Mouse (Mus musculus): ENCODE data around the gene Sugct. TPM values are rescaled to one million over a fixed set of nuclear protein-coding genes. Genes with fewer than 3 reads are reported as not detected.

The Sugct gene
- polyA plus RNA-seq, 1 experiment from 2014 or later = 6.6 TPM

DNA sequence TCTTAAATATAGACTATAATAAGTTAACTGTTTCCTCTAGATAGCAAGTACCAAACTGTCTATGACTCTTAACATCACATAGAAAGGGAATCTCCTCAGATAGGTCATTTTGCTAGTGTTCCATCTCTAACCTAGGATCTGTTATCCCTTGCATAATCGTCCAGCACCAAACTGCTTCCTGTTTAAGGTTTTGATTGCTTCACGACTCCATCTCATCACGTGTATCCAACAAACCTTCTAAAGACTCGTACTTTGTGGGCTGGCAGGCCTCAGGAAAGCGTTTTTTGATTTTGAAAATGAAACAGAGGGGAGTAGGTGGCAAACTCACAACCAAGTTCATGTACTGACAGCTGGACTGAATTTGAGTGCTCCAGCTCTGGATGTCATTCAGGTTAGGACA lies 878.6 kb downstream of the Sugct start:
- 69% methylated on average over 5 of the region's 5 CpGs for WGBS

DNA sequence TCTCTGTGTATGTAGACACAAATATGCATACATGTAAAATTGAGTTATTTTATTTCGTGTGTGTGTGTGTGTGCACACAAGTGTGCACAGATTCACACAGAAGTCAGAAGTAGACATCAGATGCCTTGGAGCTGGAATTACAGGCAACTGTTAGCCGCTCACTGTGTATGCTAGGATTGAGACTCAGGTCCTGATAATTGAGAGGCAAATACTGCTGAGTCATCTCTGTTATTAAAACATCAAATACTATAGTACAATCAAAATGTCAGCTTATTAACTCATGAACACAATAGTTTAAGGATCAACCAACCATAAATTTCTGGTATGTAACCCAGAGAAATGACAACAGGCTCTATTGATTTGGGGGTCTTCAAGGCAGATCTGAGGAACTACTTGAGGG lies 883.1 kb downstream of the Sugct start:
- Histone ChIP-seq H3K36me3 (no peaks in the 10 kb centered on the region), H3K4me2 (no peak overlapping the region), H3K4me3 (no peak overlapping the region), H3K9ac (no peak overlapping the region), H3K27ac (no peak overlapping the region), H3K9me3 (replicated peaks) (no peaks in the 10 kb centered on the region), H3K4me1 (replicated peaks) (no peaks in the 10 kb centered on the region), H3K27me3 (no peaks in the 10 kb centered on the region)
- ATAC-seq (replicated peaks; ENCODE audit: insufficient number of reproducible peaks, insufficient read depth, low FRiP score, low read depth) = no peak
- WGBS = 86% methylated on average over 2 of the region's 2 CpGs

More for the DNA sequence above, 878.6 kb downstream of the Sugct start:
- no peak overlapping the region for H3K27ac ChIP-seq
- H3K4me2 ChIP-seq = no peak overlapping the region
- H3K4me3 ChIP-seq = no peak overlapping the region
- no peaks in the 10 kb centered on the region for H3K36me3 ChIP-seq
- ATAC-seq (replicated peaks; ENCODE audit: insufficient number of reproducible peaks, insufficient read depth, low FRiP score, low read depth) = no peak
- no peaks in the 10 kb centered on the region for H3K4me1 ChIP-seq (replicated peaks)
- no peak overlapping the region for H3K9ac ChIP-seq
- H3K27me3 ChIP-seq = no peaks in the 10 kb centered on the region
- H3K9me3 ChIP-seq (replicated peaks) = no peaks in the 10 kb centered on the region

Other genes starting within 250 kb of the Sugct start
- gene Mplkip, start 361 bp downstream of the Sugct start, polyA plus RNA-seq (2015; fragmentation: Nextera tagmentation; extraction: Ambion mirVana) = 22.6 and 29.3 TPM in 2 replicates
- gene Cdk13, start 109.5 kb upstream of the Sugct start, polyA plus RNA-seq (2015; fragmentation: Nextera tagmentation; extraction: Ambion mirVana) = 9.5 and 9.8 TPM in 2 replicates
- gene Rala, start 248.7 kb upstream of the Sugct start, polyA plus RNA-seq (2015; fragmentation: Nextera tagmentation; extraction: Ambion mirVana) = 78.8 and 85.1 TPM in 2 replicates